In the genomic region with DNA sequence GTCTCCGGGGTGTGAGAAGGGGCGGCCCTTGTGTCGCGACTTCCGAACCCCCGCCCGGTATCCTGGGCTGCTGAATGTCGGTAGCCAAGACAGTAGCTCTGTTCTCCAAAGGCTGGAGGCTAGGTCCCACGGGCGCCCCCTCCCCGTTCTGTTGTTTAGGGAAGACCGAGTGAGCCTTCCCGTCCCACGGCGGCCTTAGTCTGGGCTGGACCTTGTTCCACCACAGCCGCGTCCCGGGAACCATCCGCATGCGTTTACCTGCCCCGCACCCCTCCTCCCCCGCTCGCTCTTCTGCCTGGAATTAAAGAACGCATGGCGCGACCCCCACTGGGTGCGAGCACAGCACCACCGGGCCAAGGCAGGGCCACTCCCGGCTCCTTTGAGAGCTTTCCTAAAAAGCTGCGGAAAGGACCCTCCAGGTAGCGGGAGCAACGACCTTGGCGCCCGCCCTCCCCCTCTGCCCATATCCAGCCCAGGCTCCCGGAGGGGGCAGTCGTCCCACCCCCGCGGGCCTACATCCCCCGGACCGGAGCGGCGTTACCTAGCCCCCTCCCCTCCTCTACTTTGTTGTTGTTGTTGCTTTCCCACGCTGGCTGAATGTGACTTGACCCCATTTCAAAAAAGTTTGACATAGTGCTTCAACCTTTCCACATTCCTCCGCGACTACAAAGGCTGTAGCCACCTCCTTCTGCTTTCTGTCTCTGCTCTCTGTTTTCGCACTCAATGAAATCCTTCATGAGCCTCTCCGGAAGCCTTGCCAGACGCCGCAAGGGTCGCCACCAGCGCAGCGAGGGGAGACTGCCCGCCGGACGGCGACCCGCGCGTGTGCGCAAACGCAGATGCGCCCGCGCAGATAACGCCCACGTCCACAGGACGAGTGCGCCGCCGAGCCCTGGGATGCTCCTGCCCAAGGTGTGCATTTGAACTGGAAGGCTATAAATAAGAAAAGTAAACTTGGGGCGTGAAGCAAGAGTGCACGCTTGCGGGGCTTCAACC, we compare ENCODE assay signal across 8 mouse cellular contexts.
DNase-seq lines count a peak whose midpoint lies in the region; ATAC-seq lines count a peak whose summit lies in the region.

No protein-coding gene starts in this region.

- no peaks in the 10 kb centered on the region for H3K9me3 ChIP-seq in heart, embryonic 16.5 days (replicated peaks; ENCODE audit: control insufficient read depth, low read length)
- H3K9me3 ChIP-seq in limb, embryonic 12.5 days = no peaks in the 10 kb centered on the region
- no peaks in the 10 kb centered on the region for H3K9me3 ChIP-seq in neural tube, embryonic 15.5 days (replicated peaks)

- H3K4me3 ChIP-seq in heart, embryonic 16.5 days (ENCODE audit: low read length) = peak overlapping the region; percentile 79
- H3K4me3 ChIP-seq in limb, embryonic 12.5 days (replicated peaks) = peak overlapping the region; percentile 55
- H3K4me3 ChIP-seq in neural tube, embryonic 15.5 days (replicated peaks) = peak overlapping the region; percentile 61

- H3K36me3 ChIP-seq in heart, embryonic 16.5 days (ENCODE audit: control insufficient read depth, insufficient read depth) = no peaks in the 10 kb centered on the region
- no peaks in the 10 kb centered on the region for H3K36me3 ChIP-seq in limb, embryonic 12.5 days
- H3K36me3 ChIP-seq in neural tube, embryonic 15.5 days = no peaks in the 10 kb centered on the region

- peaks cover 2% of the 10 kb centered on the region; the same call in 1 of the 2 replicates for H3K4me1 ChIP-seq in heart, embryonic 16.5 days (ENCODE audit: control insufficient read depth, insufficient read depth, low read length)
- peaks cover 7% of the 10 kb centered on the region; the same call in 1 of the 2 replicates for H3K4me1 ChIP-seq in limb, embryonic 12.5 days (replicated peaks)
- peaks cover 32% of the 10 kb centered on the region for H3K4me1 ChIP-seq in neural tube, embryonic 15.5 days

- no peak overlapping the region for H3K27ac ChIP-seq in heart, embryonic 16.5 days (ENCODE audit: low read length)
- H3K27ac ChIP-seq in limb, embryonic 12.5 days = no peak overlapping the region
- no peak overlapping the region for H3K27ac ChIP-seq in neural tube, embryonic 15.5 days (replicated peaks)

- peaks cover 26% of the 10 kb centered on the region for H3K27me3 ChIP-seq in heart, embryonic 16.5 days (ENCODE audit: control insufficient read depth, insufficient read depth, low read length)
- H3K27me3 ChIP-seq in limb, embryonic 12.5 days = peaks cover 46% of the 10 kb centered on the region
- H3K27me3 ChIP-seq in neural tube, embryonic 15.5 days (replicated peaks) = peaks cover 37% of the 10 kb centered on the region

- ATAC-seq in heart, embryonic 16.5 days (replicated peaks; ENCODE audit: extremely low read depth, insufficient read depth, low FRiP score) = peak; percentile 25; the same call in 1 of the 2 replicates
- ATAC-seq in limb, embryonic 12.5 days (ENCODE audit: insufficient number of reproducible peaks, insufficient read depth, low FRiP score, low TSS enrichment, low read depth) = peak; percentile 60; the same call in 1 of the 2 replicates
- ATAC-seq in neural tube, embryonic 15.5 days (ENCODE audit: low FRiP score) = peak; percentile 32

- under 1% methylated on average over 73 of the region's 73 CpGs for WGBS in heart, embryonic 16.5 days
- WGBS in limb, embryonic 12.5 days = under 1% methylated on average over 73 of the region's 73 CpGs
- WGBS in neural tube, embryonic 15.5 days = under 1% methylated on average over 72 of the region's 73 CpGs

- intact Hi-C loops in left cerebral cortex, postnatal 4 days (cut with DNase I) = no loop called here

- H3K4me2 ChIP-seq in heart, embryonic 16.5 days (ENCODE audit: low read depth, low read length) = peak overlapping the region; percentile 100
- H3K4me2 ChIP-seq in limb, embryonic 12.5 days = peak overlapping the region; percentile 97
- H3K4me2 ChIP-seq in neural tube, embryonic 15.5 days = peak overlapping the region; percentile 100

- peak overlapping the region; percentile 69 for H3K9ac ChIP-seq in heart, embryonic 16.5 days (ENCODE audit: low read length)
- peak overlapping the region; percentile 55 for H3K9ac ChIP-seq in limb, embryonic 12.5 days (replicated peaks)
- H3K9ac ChIP-seq in neural tube, embryonic 15.5 days (replicated peaks) = peak overlapping the region; percentile 44; the same call in 1 of the 2 replicates

- DNase-seq in right cerebral cortex, adult 2 months (ENCODE audit: low spot score in 2 of 2) = peak; percentile 3 to 8
- DNase-seq in right cerebral cortex, postnatal 25 days = no peak
- DNase-seq in embryo, embryonic 10 days (ENCODE audit: low spot score) = peak; percentile 58
- DNase-seq in left cerebral cortex, postnatal 4 days = no peak
- no peak for DNase-seq in right cerebral cortex, postnatal 10 days (ENCODE audit: low spot score in 2 of 2)

Comparison
In these comparisons a context has a peak if more than half of its experiments do, and no peak if none do; other contexts are left out.
1. DNase-seq: peak in right cerebral cortex, adult 2 months (2 of 2) and embryo, embryonic 10 days (single experiment); none in right cerebral cortex, postnatal 25 days (single experiment), left cerebral cortex, postnatal 4 days (single experiment) and right cerebral cortex, postnatal 10 days (0 of 2).
2. Peak in every context shown above with its lines, with median percentiles within 50 percentile points of each other: ATAC-seq, H3K4me2 ChIP-seq, H3K4me3 ChIP-seq and H3K9ac ChIP-seq.